Mouse (Mus musculus) macrophage (primary cell): Measurements from ENCODE around the gene Ncoa4. TPM values are rescaled to one million over a fixed set of nuclear protein-coding genes. Genes with fewer than 3 reads are reported as not detected.
"Not testable (repeated sequence)": the region's sequence is repeated elsewhere in the genome, so short reads cannot be mapped to it uniquely, and the experiment has no call there.

ENCODE experiments used
- H3K27ac ChIP-seq: fragments of 350-480 bp; formaldehyde crosslinking; 2 replicates; pipeline ENCODE4 v1.9.0; 2021
- H3K36me3 ChIP-seq: fragments of 350-480 bp; formaldehyde crosslinking; 2 replicates; pipeline ENCODE4 v1.9.0; 2021; ENCODE audit errors: inconsistent target
- H3K4me3 ChIP-seq: fragments of 350-480 bp; formaldehyde crosslinking; 2 replicates; pipeline ENCODE4 v1.9.0; 2021; ENCODE audit errors: inconsistent target
- H3K79me2 ChIP-seq: fragments of 350-480 bp; formaldehyde crosslinking; 2 replicates; pipeline ENCODE4 v1.9.0; 2021; ENCODE audit errors: inconsistent target
- WGBS: methylation state at CpG from one replicate; pipeline ENCODE4 v1.1.7; 2026; ENCODE audit warnings: inconsistent platforms; ENCODE audit not compliant: missing documents; 5-methylcytosine and 5-hydroxymethylcytosine counted together
- polyA plus RNA-seq: library from polyadenylated mRNA; stranded (reverse); fragments of 250-400 nt; gene quantifications from 3 replicates; pipeline ENCODE4 v1.2.4, GENCODE M21; 2018; ENCODE audit warnings: inconsistent platforms

Ncoa4 gene
- polyA plus RNA-seq, 1 experiment from 2014 or later, result 493 TPM

GRCm38 (mm10) chr14:32166062-32166441, 6.4 kb downstream of the Ncoa4 start:
- peaks cover 1% of the 10 kb centered on the region for H3K36me3 ChIP-seq
- H3K79me2 ChIP-seq, result peaks cover 93% of the 10 kb centered on the region
- peak overlapping the region; percentile 75 for H3K4me3 ChIP-seq
- H3K27ac ChIP-seq, result peak overlapping the region; percentile 99
- WGBS, result 0% methylated on average over 2 of the region's 2 CpGs

- WGBS, result 14% methylated on average over 1 of the region's 1 CpGs
- peaks cover 5% of the 10 kb centered on the region for H3K36me3 ChIP-seq
- H3K4me3 ChIP-seq, result peak overlapping the region; percentile 75
- peak overlapping the region; percentile 99 for H3K27ac ChIP-seq
- H3K79me2 ChIP-seq, result peaks cover 93% of the 10 kb centered on the region
Measured at GRCm38 (mm10) chr14:32166840-32167239, 7.2 kb downstream of the Ncoa4 start.

- Histone ChIP-seq H3K36me3 (peaks cover 5% of the 10 kb centered on the region), H3K27ac (peak overlapping the region; percentile 99), H3K4me3 (peak overlapping the region; percentile 75), H3K79me2 (peaks cover 93% of the 10 kb centered on the region)
- WGBS, result 7% methylated on average over 5 of the region's 5 CpGs
Measured at GRCm38 (mm10) chr14:32167326-32167725, 7.7 kb downstream of the Ncoa4 start.

GRCm38 (mm10) chr14:32168653-32169231, 9.1 kb downstream of the Ncoa4 start:
- Histone ChIP-seq H3K27ac (peak overlapping the region; percentile 99), H3K79me2 (peaks cover 90% of the 10 kb centered on the region), H3K4me3 (peak overlapping the region; percentile 75), H3K36me3 (peaks cover 13% of the 10 kb centered on the region)
- 2% methylated on average over 3 of the region's 3 CpGs for WGBS

GRCm38 (mm10) chr14:32170137-32170536, 10.5 kb downstream of the Ncoa4 start:
- peaks cover 88% of the 10 kb centered on the region for H3K79me2 ChIP-seq
- peaks cover 22% of the 10 kb centered on the region for H3K36me3 ChIP-seq
- H3K4me3 ChIP-seq, result no peak overlapping the region
- 86% methylated on average over 4 of the region's 4 CpGs for WGBS
- peak overlapping the region; percentile 99 for H3K27ac ChIP-seq

- no peak overlapping the region for H3K27ac ChIP-seq
- H3K36me3 ChIP-seq, result peaks cover 46% of the 10 kb centered on the region
- peaks cover 55% of the 10 kb centered on the region for H3K79me2 ChIP-seq
- H3K4me3 ChIP-seq, result no peak overlapping the region
- WGBS, result 92% methylated on average over 2 of the region's 2 CpGs
Measured at GRCm38 (mm10) chr14:32175310-32175709, 15.6 kb downstream of the Ncoa4 start.

GRCm38 (mm10) chr14:32176590-32176989, 16.9 kb downstream of the Ncoa4 start:
- not testable (repeated sequence) for H3K27ac ChIP-seq, H3K4me3 ChIP-seq
- Histone ChIP-seq H3K36me3 (peaks cover 50% of the 10 kb centered on the region), H3K79me2 (peaks cover 42% of the 10 kb centered on the region)
- 83% methylated on average over 1 of the region's 5 CpGs for WGBS

- 94% methylated on average over 10 of the region's 10 CpGs for WGBS
- H3K4me3 ChIP-seq, result no peak overlapping the region
- H3K79me2 ChIP-seq, result peaks cover 17% of the 10 kb centered on the region; the same call in 1 of the 2 replicates
- no peak overlapping the region for H3K27ac ChIP-seq
- peaks cover 41% of the 10 kb centered on the region for H3K36me3 ChIP-seq
Measured at GRCm38 (mm10) chr14:32179393-32180195, 19.9 kb downstream of the Ncoa4 start.

- WGBS, result 89% methylated on average over 6 of the region's 6 CpGs
- peaks cover 38% of the 10 kb centered on the region for H3K36me3 ChIP-seq
- H3K79me2 ChIP-seq, result peaks cover 6% of the 10 kb centered on the region; the same call in 1 of the 2 replicates
- H3K4me3 ChIP-seq, result no peak overlapping the region
- H3K27ac ChIP-seq, result no peak overlapping the region
Measured at GRCm38 (mm10) chr14:32180861-32181260, 21.2 kb downstream of the Ncoa4 start.

- H3K36me3 ChIP-seq, result peaks cover 41% of the 10 kb centered on the region
- no peak overlapping the region for H3K27ac ChIP-seq
- H3K4me3 ChIP-seq, result no peak overlapping the region
- H3K79me2 ChIP-seq, result no peaks in the 10 kb centered on the region; the same call in 1 of the 2 replicates
- WGBS, result 86% methylated on average over 4 of the region's 4 CpGs
Measured at GRCm38 (mm10) chr14:32183846-32184245, 24.2 kb downstream of the Ncoa4 start.

GRCm38 (mm10) chr14:32190627-32191391, 31.1 kb downstream of the Ncoa4 start:
- no peak overlapping the region for H3K4me3 ChIP-seq
- WGBS, result 88% methylated on average over 6 of the region's 6 CpGs
- H3K36me3 ChIP-seq, result peaks cover 39% of the 10 kb centered on the region

GRCm38 (mm10) chr14:32191926-32192325, 32.3 kb downstream of the Ncoa4 start:
- 94% methylated on average over 5 of the region's 5 CpGs for WGBS
- no peak overlapping the region for H3K27ac ChIP-seq
- peaks cover 61% of the 10 kb centered on the region for H3K79me2 ChIP-seq
- peaks cover 41% of the 10 kb centered on the region for H3K36me3 ChIP-seq
- no peak overlapping the region for H3K4me3 ChIP-seq

More at GRCm38 (mm10) chr14:32190627-32191391, 31.1 kb downstream of the Ncoa4 start:
- Histone ChIP-seq H3K27ac (no peak overlapping the region), H3K79me2 (peaks cover 49% of the 10 kb centered on the region)

- Histone ChIP-seq H3K36me3 (peaks cover 46% of the 10 kb centered on the region), H3K4me3 (no peak overlapping the region), H3K79me2 (peaks cover 66% of the 10 kb centered on the region), H3K27ac (no peak overlapping the region)
- WGBS, result 30% methylated on average over 3 of the region's 3 CpGs
Measured at GRCm38 (mm10) chr14:32192437-32192836, 32.8 kb downstream of the Ncoa4 start.

- 70% methylated on average over 5 of the region's 5 CpGs for WGBS
- Histone ChIP-seq H3K79me2 (peaks cover 77% of the 10 kb centered on the region), H3K36me3 (peaks cover 48% of the 10 kb centered on the region)
- H3K27ac ChIP-seq, H3K4me3 ChIP-seq: not testable (repeated sequence)
Measured at GRCm38 (mm10) chr14:32193557-32193956, 33.9 kb downstream of the Ncoa4 start.
